Mouse (Mus musculus) frontal cortex, postnatal 36 days (tissue): ENCODE data around the gene Flvcr2.

Experiments used
- DNase-seq, 2 experiments: peaks; one replicate each; pipeline ENCODE4 v3.0.0; 2022; ENCODE audit warnings: low spot score in 2 of 2

Flvcr2 gene

GRCm38 (mm10) chr12:85859111-85859510 is 112.8 kb downstream of the Flvcr2 start:
- no peak for DNase-seq

GRCm38 (mm10) chr12:85859511-85860189 is 113.3 kb downstream of the Flvcr2 start:
- no peak for DNase-seq

- no peak for DNase-seq
Observed at GRCm38 (mm10) chr12:85862514-85862913, 116.2 kb downstream of the Flvcr2 start.
